Mouse (Mus musculus) neural tube, embryonic 12.5 days (tissue): Measurements from ENCODE around the gene Crip1. TPM values are rescaled to one million over a fixed set of nuclear protein-coding genes. Genes with fewer than 3 reads are reported as not detected.

Source experiments
- ATAC-seq: fragments of 200-750 bp; cut with Nextera tagmentation; 2 replicates; pipeline ENCODE4 v1.8.0; 2017; ENCODE audit warnings: low read depth, mild to moderate bottlenecking, moderate TSS enrichment, moderate library complexity; ENCODE audit not compliant: low FRiP score
- H3K27ac ChIP-seq: fragments of 300-500 bp; sonication (generic); 2 replicates; pipeline ENCODE4 v1.5.1; 2016
- H3K27me3 ChIP-seq: fragments of 300-500 bp; sonication (generic); replicated peaks from 2 replicates; pipeline ENCODE4 v1.6.1; 2016; ENCODE audit warnings: mild to moderate bottlenecking
- H3K36me3 ChIP-seq: fragments of 300-500 bp; sonication (generic); 2 replicates; pipeline ENCODE4 v1.6.1; 2016; ENCODE audit warnings: mild to moderate bottlenecking
- H3K4me1 ChIP-seq: fragments of 300-500 bp; sonication (generic); 2 replicates; pipeline ENCODE4 v1.6.1; 2016
- H3K4me2 ChIP-seq: fragments of 300-500 bp; sonication (generic); replicated peaks from 2 replicates; pipeline ENCODE4 v1.6.1; 2016; ENCODE audit warnings: mild to moderate bottlenecking
- H3K4me3 ChIP-seq: fragments of 300-500 bp; sonication (generic); 2 replicates; pipeline ENCODE4 v1.5.1; 2016
- H3K9ac ChIP-seq: fragments of 300-500 bp; sonication (generic); 2 replicates; pipeline ENCODE4 v1.6.1; 2016; ENCODE audit warnings: mild to moderate bottlenecking
- H3K9me3 ChIP-seq: fragments of 300-500 bp; sonication (generic); 2 replicates; pipeline ENCODE4 v1.6.1; 2016; ENCODE audit warnings: mild to moderate bottlenecking
- WGBS: fragments of 180-500 bp; shearing (Covaris S2); methylation state at CpG from one replicate; pipeline ENCODE4 v1.1.7; 2016; 5-methylcytosine and 5-hydroxymethylcytosine counted together
- polyA plus RNA-seq: library from polyadenylated mRNA; unstranded; fragments of >200 nt; fragmentation: Nextera tagmentation; extraction: Ambion mirVana; gene quantifications from 2 replicates; pipeline ENCODE4 v1.2.1, GENCODE M21; 2016

Gene Crip1
- polyA plus RNA-seq, 1 experiment from 2014 or later: 65.8 TPM

DNA sequence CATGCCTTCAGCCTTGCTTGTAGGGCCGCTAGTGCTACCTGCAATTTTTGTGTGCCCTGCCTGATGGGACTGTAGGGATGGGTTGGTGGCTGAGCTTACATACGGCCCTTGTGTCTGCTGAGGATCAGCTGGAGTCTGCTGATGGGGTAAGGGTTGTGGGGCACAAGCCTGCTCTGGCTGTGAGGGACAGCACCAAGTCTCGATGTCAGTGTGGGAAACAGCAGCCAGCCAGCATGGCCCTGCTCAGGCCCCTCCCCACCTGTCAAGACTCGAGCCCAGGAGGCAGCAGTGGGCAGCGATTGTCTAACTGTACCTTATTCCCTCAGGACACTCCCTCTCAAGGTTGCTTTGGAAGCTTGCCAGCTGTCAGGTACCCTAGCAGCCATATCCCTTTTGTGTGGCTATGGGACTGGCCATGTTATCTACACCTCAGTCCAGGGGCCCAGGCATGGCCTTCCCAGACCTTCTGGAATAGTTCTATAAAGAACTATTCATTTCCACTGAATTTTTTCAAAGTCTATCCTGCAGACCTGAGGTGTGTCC, 12.2 kb upstream of the Crip1 start:
- no peak overlapping the region for H3K27ac ChIP-seq
- no peak overlapping the region for H3K4me2 ChIP-seq
- 83% methylated on average over 5 of the region's 5 CpGs for WGBS
- no peaks in the 10 kb centered on the region for H3K9me3 ChIP-seq
- H3K4me3 ChIP-seq: no peak overlapping the region
- H3K9ac ChIP-seq: no peak overlapping the region
- ATAC-seq: no peak
- peaks cover 7% of the 10 kb centered on the region for H3K4me1 ChIP-seq
- H3K27me3 ChIP-seq: no peaks in the 10 kb centered on the region
- peaks cover 99% of the 10 kb centered on the region for H3K36me3 ChIP-seq

GRCm38 (mm10) chr12:113134502-113134901, 11.6 kb upstream of the Crip1 start:
- Histone ChIP-seq H3K9ac (no peak overlapping the region), H3K4me2 (no peak overlapping the region), H3K36me3 (peaks cover 93% of the 10 kb centered on the region), H3K27ac (no peak overlapping the region), H3K9me3 (no peaks in the 10 kb centered on the region), H3K4me1 (peaks cover 13% of the 10 kb centered on the region), H3K27me3 (no peaks in the 10 kb centered on the region), H3K4me3 (no peak overlapping the region)
- 95% methylated on average over 4 of the region's 4 CpGs for WGBS
- ATAC-seq: no peak

DNA sequence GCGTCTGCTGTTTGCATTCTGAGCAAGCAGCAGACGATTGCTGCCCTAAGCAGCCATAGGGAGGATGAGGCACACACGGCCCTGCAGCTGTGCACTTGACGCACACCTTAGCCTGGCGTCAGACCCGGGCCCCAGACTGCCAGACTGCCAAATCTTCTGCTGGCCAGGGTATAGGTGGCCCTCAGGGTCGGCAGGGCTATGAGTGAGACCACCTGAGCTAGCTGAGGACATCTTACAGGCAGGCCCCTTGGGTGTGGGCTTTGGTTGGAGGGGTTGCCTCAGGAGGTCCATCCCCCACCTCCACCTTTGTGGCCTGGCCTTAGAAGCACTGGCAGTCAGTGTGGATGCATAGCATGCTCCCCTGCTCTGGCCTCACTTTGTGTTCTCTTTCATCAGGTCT, 10.7 kb upstream of the Crip1 start:
- Histone ChIP-seq H3K27ac (no peak overlapping the region), H3K27me3 (no peaks in the 10 kb centered on the region), H3K4me2 (no peak overlapping the region), H3K4me1 (peaks cover 19% of the 10 kb centered on the region), H3K9ac (no peak overlapping the region), H3K36me3 (peaks cover 84% of the 10 kb centered on the region), H3K4me3 (no peak overlapping the region), H3K9me3 (no peaks in the 10 kb centered on the region)
- no peak for ATAC-seq
- 93% methylated on average over 7 of the region's 7 CpGs for WGBS

- Histone ChIP-seq H3K27me3 (no peaks in the 10 kb centered on the region), H3K9ac (no peak overlapping the region), H3K9me3 (no peaks in the 10 kb centered on the region), H3K4me2 (no peak overlapping the region), H3K27ac (no peak overlapping the region), H3K4me3 (no peak overlapping the region), H3K36me3 (peaks cover 73% of the 10 kb centered on the region), H3K4me1 (peaks cover 26% of the 10 kb centered on the region)
- 79% methylated on average over 17 of the region's 17 CpGs for WGBS
- no peak for ATAC-seq
These were observed 9.6 kb upstream of the Crip1 start for GRCm38 (mm10) chr12:113136492-113137020.

DNA sequence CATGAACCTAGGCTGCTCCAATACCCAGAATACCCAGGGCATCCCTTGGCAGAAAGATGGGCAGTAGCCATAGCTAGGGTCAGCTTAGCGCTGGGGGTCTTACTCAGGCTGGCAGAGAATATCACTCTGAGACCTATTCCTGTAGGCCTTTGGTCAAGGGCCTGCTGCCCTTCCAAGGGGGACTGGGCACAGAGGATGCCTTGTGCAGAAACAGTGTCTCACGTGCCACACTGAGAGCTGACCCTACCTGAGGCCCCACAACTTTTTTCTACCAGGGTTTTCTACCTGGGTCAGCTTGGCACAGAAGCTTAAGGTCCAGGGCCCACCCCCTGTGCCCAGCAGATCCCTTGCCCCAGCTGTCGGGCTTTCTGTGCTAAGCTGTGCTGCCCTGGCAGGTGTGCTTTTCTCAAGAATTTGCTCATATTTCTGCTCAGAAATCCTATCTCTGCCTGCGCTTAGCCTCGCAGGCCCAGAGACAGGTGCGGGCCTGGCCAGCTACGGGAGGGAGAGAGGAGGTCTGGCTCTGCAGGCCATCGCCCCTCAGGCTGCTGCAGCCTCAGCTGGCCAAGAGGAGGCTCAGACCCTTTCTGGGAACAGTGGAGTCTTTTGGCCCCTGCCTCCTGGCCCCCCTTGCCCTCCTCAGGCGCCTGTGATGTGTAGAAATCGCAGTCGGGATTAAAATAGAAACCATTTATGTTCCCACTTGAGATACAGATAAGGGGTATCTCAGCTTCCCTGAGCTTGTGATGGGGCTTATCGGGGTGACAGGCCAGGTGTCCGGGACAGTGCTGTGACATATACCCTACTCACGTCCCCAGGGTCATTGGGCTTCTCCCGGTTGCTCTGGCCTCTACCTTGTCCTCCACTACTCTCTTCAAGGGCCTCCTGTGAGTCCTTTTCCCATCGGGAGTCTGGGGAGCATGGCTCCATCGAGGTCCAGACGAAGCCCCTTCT, 8.6 kb upstream of the Crip1 start:
- H3K27me3 ChIP-seq: peaks cover 6% of the 10 kb centered on the region; the same call in 1 of the 2 replicates
- H3K36me3 ChIP-seq: peaks cover 63% of the 10 kb centered on the region
- H3K9ac ChIP-seq: no peak overlapping the region
- no peak overlapping the region for H3K4me3 ChIP-seq
- no peak overlapping the region for H3K4me2 ChIP-seq
- H3K4me1 ChIP-seq: peaks cover 36% of the 10 kb centered on the region
- H3K9me3 ChIP-seq: no peaks in the 10 kb centered on the region
- ATAC-seq: no peak
- no peak overlapping the region for H3K27ac ChIP-seq
- 87% methylated on average over 18 of the region's 18 CpGs for WGBS

GRCm38 (mm10) chr12:113138291-113138690, 7.8 kb upstream of the Crip1 start:
- whole genome bisulfite sequencing: 79% methylated on average over 6 of the region's 6 CpGs
- H3K4me3 ChIP-seq: no peak overlapping the region
- H3K27me3 ChIP-seq: peaks cover 6% of the 10 kb centered on the region; the same call in 1 of the 2 replicates
- H3K36me3 ChIP-seq: peaks cover 56% of the 10 kb centered on the region
- H3K4me1 ChIP-seq: peaks cover 44% of the 10 kb centered on the region
- H3K27ac ChIP-seq: no peak overlapping the region
- no peak overlapping the region for H3K4me2 ChIP-seq
- ATAC-seq: no peak
- no peaks in the 10 kb centered on the region for H3K9me3 ChIP-seq
- no peak overlapping the region for H3K9ac ChIP-seq

DNA sequence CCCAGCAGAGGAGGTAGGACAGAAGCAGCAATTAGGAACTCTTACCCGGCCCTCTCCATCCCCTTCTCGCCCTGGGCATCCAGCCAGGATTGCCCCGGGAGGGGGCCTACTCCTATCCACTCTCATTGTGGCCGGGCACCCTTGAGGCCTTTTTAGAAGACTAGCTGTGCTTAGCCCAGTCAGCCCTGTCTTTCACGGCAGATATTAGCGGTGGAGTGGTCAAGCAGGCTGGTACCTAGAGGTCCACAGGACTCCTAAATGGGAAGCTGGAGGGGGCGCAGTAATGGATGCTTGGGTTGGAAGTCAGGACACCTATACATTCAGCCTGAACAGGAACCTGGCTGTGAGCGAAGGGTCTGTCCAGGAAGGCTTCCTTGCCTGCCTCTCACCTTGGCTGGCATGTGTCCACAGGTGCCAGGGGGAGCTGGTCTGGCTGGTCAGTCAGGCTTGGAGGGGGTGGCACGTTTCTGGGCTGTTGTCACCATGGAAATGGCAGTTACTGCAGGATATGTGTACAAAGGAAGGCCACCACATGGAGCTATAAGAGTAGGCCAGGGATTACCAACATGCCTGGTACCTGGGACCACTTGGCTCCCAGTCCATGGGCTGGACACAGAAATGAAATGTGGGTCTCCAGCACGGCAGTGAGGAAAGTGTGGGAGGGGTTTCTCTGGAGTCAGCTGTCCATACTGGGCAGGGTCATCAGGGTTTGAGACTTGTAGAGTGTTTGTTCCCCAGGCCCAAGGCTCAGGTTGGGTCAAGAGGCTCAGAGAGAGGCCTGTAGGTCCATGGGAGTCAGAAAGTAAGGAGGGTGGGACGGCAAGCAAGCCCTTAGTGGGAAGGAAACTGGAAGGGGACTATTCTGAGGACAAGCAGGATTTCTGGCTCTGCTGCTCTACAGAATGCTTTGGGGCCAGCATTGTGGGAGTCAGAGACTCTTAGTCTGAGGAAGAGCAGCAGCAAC, 6.9 kb upstream of the Crip1 start:
- peak; percentile 3; the same call in 1 of the 2 replicates for ATAC-seq
- WGBS: 39% methylated on average over 11 of the region's 11 CpGs
- peaks cover 6% of the 10 kb centered on the region; the same call in 1 of the 2 replicates for H3K27me3 ChIP-seq
- H3K9me3 ChIP-seq: no peaks in the 10 kb centered on the region
- H3K4me1 ChIP-seq: peaks cover 45% of the 10 kb centered on the region
- H3K36me3 ChIP-seq: peaks cover 55% of the 10 kb centered on the region
- H3K4me3 ChIP-seq: peak overlapping the region; percentile 59; the same call in 1 of the 2 replicates
- H3K9ac ChIP-seq: peak overlapping the region; percentile 64; the same call in 1 of the 2 replicates
- H3K27ac ChIP-seq: peak overlapping the region; percentile 57; the same call in 1 of the 2 replicates
- H3K4me2 ChIP-seq: peak overlapping the region; percentile 80

DNA sequence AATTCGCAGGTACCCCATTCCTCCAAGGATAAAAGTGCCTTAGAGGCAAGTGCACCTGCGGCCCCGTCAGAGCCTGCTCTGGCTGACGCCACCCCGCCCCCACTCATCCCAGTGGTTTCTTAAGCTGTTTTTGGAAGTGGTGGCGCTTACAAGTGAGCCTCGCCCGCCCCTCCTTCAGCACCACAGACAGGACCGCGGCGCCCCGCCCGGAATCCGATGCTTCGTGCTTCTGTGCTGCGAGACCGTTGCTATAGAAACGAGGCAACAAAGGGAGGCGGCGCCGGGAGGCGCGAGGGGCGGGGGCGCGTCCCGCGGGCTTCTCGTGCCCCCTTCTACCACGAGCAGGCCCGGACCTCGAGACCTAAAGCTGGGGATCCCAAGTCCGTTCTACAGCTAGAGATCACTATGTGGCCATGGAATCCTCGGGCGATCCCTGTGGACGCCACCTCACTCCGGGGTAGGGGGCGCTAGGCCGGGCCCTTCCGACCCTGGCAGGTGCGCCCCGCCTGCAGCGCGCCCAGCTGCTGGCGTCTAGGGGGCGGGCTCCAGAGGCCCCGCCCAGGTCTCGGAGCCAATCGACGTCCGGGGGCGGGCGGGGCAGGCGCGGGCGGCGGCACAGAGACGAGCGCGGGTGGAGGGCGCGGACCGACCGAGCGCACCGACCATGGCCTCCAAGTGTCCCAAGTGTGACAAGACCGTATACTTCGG, 6.1 kb upstream of the Crip1 start, which contains the start of gene Crip2:
Crip2 (plus strand) TSS at position 329 of the 708 bp plus-strand sequence.
- no peaks in the 10 kb centered on the region for H3K9me3 ChIP-seq
- H3K27ac ChIP-seq: peak within 1 kb of the TSS; percentile 66
- H3K9ac ChIP-seq: peak within 1 kb of the TSS; percentile 64
- peaks cover 45% of the 10 kb centered on the region for H3K4me1 ChIP-seq
- peak within 1 kb of the TSS; percentile 59 for H3K4me3 ChIP-seq
- H3K4me2 ChIP-seq: peak within 1 kb of the TSS; percentile 80
- WGBS: under 1% methylated on average over 68 of the region's 68 CpGs
- peaks cover 55% of the 10 kb centered on the region for H3K36me3 ChIP-seq
- H3K27me3 ChIP-seq: peaks cover 6% of the 10 kb centered on the region; the same call in 1 of the 2 replicates
- ATAC-seq: peak; percentile 90

- no peak; the same call in 1 of the 2 replicates for ATAC-seq
- WGBS: 2% methylated on average over 49 of the region's 49 CpGs
- H3K4me3 ChIP-seq: peak overlapping the region; percentile 59
- peak overlapping the region; percentile 66 for H3K27ac ChIP-seq
- peak overlapping the region; percentile 64 for H3K9ac ChIP-seq
- H3K4me2 ChIP-seq: peak overlapping the region; percentile 80
- H3K36me3 ChIP-seq: peaks cover 55% of the 10 kb centered on the region
- H3K9me3 ChIP-seq: no peaks in the 10 kb centered on the region
- peaks cover 45% of the 10 kb centered on the region for H3K4me1 ChIP-seq
- peaks cover 7% of the 10 kb centered on the region; the same call in 1 of the 2 replicates for H3K27me3 ChIP-seq
These were observed 5.3 kb upstream of the Crip1 start for GRCm38 (mm10) chr12:113140616-113141411.

- H3K9me3 ChIP-seq: no peaks in the 10 kb centered on the region
- H3K4me3 ChIP-seq: peak overlapping the region; percentile 59
- peak overlapping the region; percentile 80 for H3K4me2 ChIP-seq
- H3K36me3 ChIP-seq: peaks cover 50% of the 10 kb centered on the region
- H3K27me3 ChIP-seq: peaks cover 12% of the 10 kb centered on the region; the same call in 1 of the 2 replicates
- peaks cover 49% of the 10 kb centered on the region for H3K4me1 ChIP-seq
- WGBS: 33% methylated on average over 8 of the region's 8 CpGs
- no peak overlapping the region for H3K27ac ChIP-seq
- peak overlapping the region; percentile 64 for H3K9ac ChIP-seq
- no peak for ATAC-seq
These were observed 4.6 kb upstream of the Crip1 start for GRCm38 (mm10) chr12:113141531-113141973.
